Mouse (Mus musculus) ES-E14 (cell line): ENCODE results near the gene Stard5.

ENCODE experiments used
- MAFK ChIP-seq: IDR thresholded peaks from 2 replicates; pipeline ENCODE4 v1.6.1; 2014; ENCODE audit warnings: mild to moderate bottlenecking, low read depth, low read length, inconsistent platforms; ENCODE audit not compliant: insufficient read depth
- ZC3H11A ChIP-seq: IDR thresholded peaks from 2 replicates; pipeline ENCODE4 v1.6.1; 2012; ENCODE audit warnings: low read depth, mild to moderate bottlenecking, inconsistent platforms, low read length, borderline replicate concordance

GRCm38 (mm10) chr7:83616268-83616667 lies 15.5 kb upstream of the Stard5 start:
- TF ChIP-seq ZC3H11A (no peak), MAFK (no peak)
